Comparison of ENCODE assay signal across 14 mouse cellular contexts in the genomic region with DNA sequence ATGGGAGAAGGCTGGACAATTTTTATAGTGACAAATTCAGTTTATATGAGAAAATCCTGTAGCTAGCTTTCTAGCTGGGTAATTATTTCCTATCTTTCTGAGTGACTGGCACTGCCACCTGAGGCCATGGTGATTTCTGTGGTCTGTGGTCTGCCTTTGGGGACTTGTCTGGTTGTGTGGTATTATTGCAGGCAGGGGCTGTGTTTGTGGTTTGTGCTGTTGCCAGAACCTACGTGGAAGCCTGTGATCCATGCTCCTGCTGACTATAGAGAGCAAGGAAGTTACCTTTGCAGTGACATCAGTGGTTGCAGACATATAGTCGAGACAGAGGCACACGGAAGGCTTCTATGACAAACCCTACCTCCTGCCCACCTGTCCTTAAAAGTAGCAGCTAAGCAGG.
"Had no signal": no experiment of that assay in that cellular context is flagged by ENCODE, and none has a peak within 500 bp of the region (broad histone marks: within the 10 kb centered on the region; RNA-seq: fewer than 3 reads in every experiment).

No protein-coding gene starts in this region.

- H3K9me3 ChIP-seq: stomach, embryonic 15.5 days had no signal

- H3K27me3 ChIP-seq: midbrain, embryonic 12.5 days; neural tube, embryonic 12.5 days; stomach, embryonic 15.5 days had no signal

- H3K27ac ChIP-seq: midbrain, embryonic 10.5 days; midbrain, embryonic 12.5 days; neural tube, embryonic 12.5 days; stomach, embryonic 15.5 days; stomach, postnatal 0 days had no signal

- H3K4me1 ChIP-seq: midbrain, embryonic 10.5 days; neural tube, embryonic 12.5 days; stomach, embryonic 15.5 days had no signal

- ATAC-seq: midbrain, embryonic 16.5 days had no signal

- H3K4me2 ChIP-seq: lung, embryonic 14.5 days; midbrain, embryonic 12.5 days; neural tube, embryonic 12.5 days; stomach, embryonic 15.5 days had no signal

- H3K4me3 ChIP-seq: midbrain, embryonic 10.5 days; midbrain, embryonic 12.5 days; neural tube, embryonic 12.5 days; stomach, embryonic 15.5 days had no signal

- DNase-seq: lung, adult 18-20 months; lung, embryonic 14.5 days; lung, postnatal 10 days; midbrain, embryonic 14.5 days; right cerebral cortex, postnatal 14 days; thymus, adult 2 months; thymus, postnatal 25 days; thymus, postnatal 4 days had no signal

- H3K9ac ChIP-seq: lung, embryonic 14.5 days; midbrain, embryonic 12.5 days; neural tube, embryonic 12.5 days; stomach, embryonic 15.5 days had no signal

- H3K36me3 ChIP-seq: neural tube, embryonic 12.5 days; stomach, embryonic 15.5 days had no signal
